Mouse (Mus musculus): ENCODE measurements around the gene Cldn34a. TPM values are rescaled to one million over a fixed set of nuclear protein-coding genes. Genes with fewer than 3 reads are reported as not detected.

Gene Cldn34a
- polyA plus RNA-seq (2014; fragmentation: Illumina TruSeq; extraction: RNeasy Lipid Tissue Mini Kit (QIAGEN cat#74804); ENCODE audit: low replicate concordance) = not detected

DNA sequence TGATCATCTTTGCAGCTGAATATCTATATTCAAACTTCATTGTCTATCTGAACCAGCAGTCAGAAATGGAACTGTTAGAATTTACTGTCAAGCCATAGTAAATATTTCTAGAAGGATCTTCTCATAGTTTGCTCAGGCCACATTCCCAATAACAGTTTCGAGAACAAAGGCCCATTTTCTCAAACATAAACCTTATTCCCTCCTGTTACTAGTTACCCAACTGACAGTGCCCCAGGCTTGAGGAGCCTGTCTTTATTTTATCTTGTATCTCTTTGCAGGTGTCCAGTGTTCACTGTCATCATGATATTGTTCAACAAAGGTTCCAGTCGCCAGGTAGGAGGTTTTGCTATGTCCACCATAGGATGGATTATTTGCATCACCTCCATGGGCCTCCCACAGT lies at the start of gene Cldn34a:
Cldn34a (plus strand) TSS at position 301 of the 400 bp plus-strand sequence.

Other genes starting within 250 kb of the Cldn34a start
- gene Kantr, start 235.8 kb upstream of the Cldn34a start, polyA plus RNA-seq (2014; fragmentation: Illumina TruSeq; extraction: RNeasy Lipid Tissue Mini Kit (QIAGEN cat#74804); ENCODE audit: low replicate concordance) = 10.2 TPM
- 7.0 TPM for gene Tspyl2, start 220.9 kb upstream of the Cldn34a start, polyA plus RNA-seq (2014; fragmentation: Illumina TruSeq; extraction: RNeasy Lipid Tissue Mini Kit (QIAGEN cat#74804); ENCODE audit: low replicate concordance)
- gene Gpr173, start 194.6 kb upstream of the Cldn34a start, polyA plus RNA-seq (2014; fragmentation: Illumina TruSeq; extraction: RNeasy Lipid Tissue Mini Kit (QIAGEN cat#74804); ENCODE audit: low replicate concordance) = 0.48 TPM
- 18.3 TPM for gene Shroom2, start 206.1 kb downstream of the Cldn34a start, polyA plus RNA-seq (2014; fragmentation: Illumina TruSeq; extraction: RNeasy Lipid Tissue Mini Kit (QIAGEN cat#74804); ENCODE audit: low replicate concordance)
- not detected for gene Gpr143, start 218.6 kb downstream of the Cldn34a start, polyA plus RNA-seq (2014; fragmentation: Illumina TruSeq; extraction: RNeasy Lipid Tissue Mini Kit (QIAGEN cat#74804); ENCODE audit: low replicate concordance)